Mouse (Mus musculus) central nervous system, embryonic 18 days (tissue): Measurements from ENCODE around the gene Adra2c. TPM values are rescaled to one million over a fixed set of nuclear protein-coding genes. Genes with fewer than 3 reads are reported as not detected.

Experiments
- polyA plus RNA-seq: library from polyadenylated mRNA; depleted of rRNA; stranded (reverse); fragments of >200 nt; gene quantifications from 2 replicates; pipeline ENCODE4 v1.2.3, GENCODE M21; 2012; rRNA removed

The Adra2c gene
- 4.6 and 4.8 TPM in 2 replicates for polyA plus RNA-seq

GRCm38 (mm10) chr5:35278019-35278418 is at the start of gene Adra2c:
Adra2c (plus strand) TSS chr5:35278319.

Other genes with a start within 250 kb of the Adra2c start
- 1.5 and 1.7 TPM in 2 replicates for gene Hgfac, start 236.8 kb upstream of the Adra2c start, polyA plus RNA-seq
- gene Dok7, start 221.6 kb upstream of the Adra2c start, polyA plus RNA-seq: 11.9 and 12.0 TPM in 2 replicates
- gene Lrpap1, start 172.6 kb upstream of the Adra2c start, polyA plus RNA-seq: 61.9 and 65.0 TPM in 2 replicates
- 0.12 and 0.43 TPM in 2 replicates for gene Hmx1, start 110.8 kb downstream of the Adra2c start, polyA plus RNA-seq
- gene Cpz, start 247.4 kb downstream of the Adra2c start, polyA plus RNA-seq: 1.6 and 3.8 TPM in 2 replicates